ENCODE assay signal across 8 mouse cellular contexts in the genomic region with DNA sequence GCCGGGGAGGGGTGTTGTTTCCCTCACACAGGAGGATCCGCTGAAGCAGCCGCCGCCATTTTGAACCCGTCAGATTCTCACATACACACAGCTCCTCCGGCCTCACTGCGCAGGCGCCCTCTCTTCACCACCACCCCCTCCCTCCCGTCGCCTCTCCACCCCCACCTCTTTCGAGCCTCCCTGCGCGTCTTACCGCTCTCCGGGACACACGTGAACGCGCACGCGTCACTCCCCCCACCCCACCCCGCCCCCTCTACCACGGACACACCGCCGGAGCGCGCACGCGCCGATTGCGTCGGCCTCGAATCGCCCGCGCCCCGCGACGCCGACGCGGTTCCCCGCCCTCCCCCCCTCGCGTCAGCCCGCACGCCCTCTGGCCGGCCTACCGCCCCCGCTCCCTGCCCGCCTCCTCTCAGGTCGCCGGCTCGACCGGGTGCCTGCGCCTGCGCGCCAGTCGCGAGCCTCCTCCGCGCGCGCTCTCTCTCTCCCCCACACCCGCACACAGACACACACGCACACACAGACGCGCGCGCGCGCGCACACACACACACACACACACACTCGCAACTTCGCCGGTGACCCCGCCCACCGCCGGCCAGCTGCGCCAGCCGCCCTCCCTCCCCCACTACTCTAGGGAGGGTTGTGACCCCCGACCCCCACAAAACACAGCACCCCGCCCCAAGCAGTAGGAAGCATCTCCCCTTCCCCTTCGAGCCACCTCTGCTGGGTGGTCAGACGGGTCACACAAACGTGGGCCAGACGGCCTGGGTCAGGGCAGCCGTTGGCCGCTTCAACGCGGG. TPM values are rescaled to one million over a fixed set of nuclear protein-coding genes. Genes with fewer than 3 reads are reported as not detected.
DNase-seq lines count a peak whose midpoint lies in the region; ATAC-seq lines count a peak whose summit lies in the region.

No protein-coding gene starts in this region.

- H3K27ac ChIP-seq in brown adipose tissue, adult 24 weeks (replicated peaks; ENCODE audit: low read depth, low read length) = peak overlapping the region; percentile 77
- H3K27ac ChIP-seq in heart, embryonic 14.5 days (replicated peaks in 1 of 2; ENCODE audit: control insufficient read depth in 1 of 2, insufficient read depth in 1 of 2, low read depth in 2 of 2, low read length in 2 of 2) = peak overlapping the region; percentile 92 to 94
- H3K27ac ChIP-seq in liver, embryonic 13.5 days = peak overlapping the region; percentile 97
- H3K27ac ChIP-seq in stomach, embryonic 16.5 days (ENCODE audit: low read length) = peak overlapping the region; percentile 97

- H3K36me3 ChIP-seq in heart, embryonic 14.5 days (ENCODE audit: control insufficient read depth, insufficient read depth, low read length) = peaks cover 14% of the 10 kb centered on the region
- H3K36me3 ChIP-seq in liver, embryonic 13.5 days = peaks cover 12% of the 10 kb centered on the region
- no peaks in the 10 kb centered on the region for H3K36me3 ChIP-seq in stomach, embryonic 16.5 days (ENCODE audit: control insufficient read depth, insufficient read depth, low read length)

- peak overlapping the region; percentile 93 for H3K4me2 ChIP-seq in heart, embryonic 14.5 days (ENCODE audit: low read length)
- H3K4me2 ChIP-seq in liver, embryonic 13.5 days = peak overlapping the region; percentile 100
- peak overlapping the region; percentile 95 for H3K4me2 ChIP-seq in stomach, embryonic 16.5 days (ENCODE audit: low read depth, low read length)

- WGBS in heart, embryonic 14.5 days = under 1% methylated on average over 68 of the region's 90 CpGs
- WGBS in liver, embryonic 13.5 days (ENCODE audit: insufficient replicate concordance) = under 1% methylated on average over 36 of the region's 90 CpGs
- WGBS in stomach, embryonic 16.5 days = under 1% methylated on average over 88 of the region's 90 CpGs

- no peaks in the 10 kb centered on the region for H3K27me3 ChIP-seq in heart, embryonic 14.5 days (ENCODE audit: control insufficient read depth, insufficient read depth, low read length)
- peaks cover 10% of the 10 kb centered on the region for H3K27me3 ChIP-seq in liver, embryonic 13.5 days
- no peaks in the 10 kb centered on the region for H3K27me3 ChIP-seq in stomach, embryonic 16.5 days (ENCODE audit: control insufficient read depth, insufficient read depth, low read length)

- peak; percentile 100 for DNase-seq in CD4-positive, CD25-positive, alpha-beta regulatory T cell, adult 2 months (ENCODE audit: low read depth, low spot score)
- peak; percentile 52 for DNase-seq in fat pad, adult 2 months (ENCODE audit: extremely low read depth, low read depth, low spot score)
- peak; percentile 98 for DNase-seq in kidney, postnatal 14 days
- peak; percentile 93 for DNase-seq in liver, embryonic 13.5 days
- peak; percentile 99 for DNase-seq in neural tube, embryonic 10.5 days (ENCODE audit: extremely low spot score, low spot score)

- H3K9me3 ChIP-seq in heart, embryonic 14.5 days (ENCODE audit: control insufficient read depth, low read length) = no peaks in the 10 kb centered on the region
- no peaks in the 10 kb centered on the region for H3K9me3 ChIP-seq in liver, embryonic 13.5 days (replicated peaks)
- H3K9me3 ChIP-seq in stomach, embryonic 16.5 days (replicated peaks; ENCODE audit: control insufficient read depth, low read length) = no peaks in the 10 kb centered on the region

- H3K9ac ChIP-seq in heart, embryonic 14.5 days (ENCODE audit: low read length) = peak overlapping the region; percentile 99
- H3K9ac ChIP-seq in liver, embryonic 13.5 days = peak overlapping the region; percentile 100
- H3K9ac ChIP-seq in stomach, embryonic 16.5 days (ENCODE audit: low read length) = peak overlapping the region; percentile 99

- no peaks in the 10 kb centered on the region; the same call in 1 of the 2 replicates for H3K4me1 ChIP-seq in brown adipose tissue, adult 24 weeks (ENCODE audit: control insufficient read depth, insufficient read depth, insufficient read length, low read length)
- peaks cover 2 to 16% of the 10 kb centered on the region in 2 experiments for H3K4me1 ChIP-seq in heart, embryonic 14.5 days (ENCODE audit: control insufficient read depth in 2 of 2, insufficient read depth in 2 of 2, low read length in 2 of 2)
- H3K4me1 ChIP-seq in liver, embryonic 13.5 days (replicated peaks) = peaks cover 38% of the 10 kb centered on the region
- peaks cover 14% of the 10 kb centered on the region for H3K4me1 ChIP-seq in stomach, embryonic 16.5 days (ENCODE audit: control insufficient read depth, insufficient read depth, low read length)

- H3K4me3 ChIP-seq in brown adipose tissue, adult 24 weeks (ENCODE audit: insufficient read depth, low read depth, low read length) = peak overlapping the region; percentile 100
- H3K4me3 ChIP-seq in heart, embryonic 14.5 days (ENCODE audit: control insufficient read depth in 1 of 2, insufficient read depth in 1 of 2, low read depth in 1 of 2, low read length in 2 of 2) = peak overlapping the region; percentile 96 to 97
- peak overlapping the region; percentile 100 for H3K4me3 ChIP-seq in liver, embryonic 13.5 days (replicated peaks)
- H3K4me3 ChIP-seq in stomach, embryonic 16.5 days (replicated peaks; ENCODE audit: low read length) = peak overlapping the region; percentile 97

- ATAC-seq in heart, embryonic 14.5 days (ENCODE audit: insufficient number of reproducible peaks, insufficient read depth, low FRiP score, low read depth) = peak; percentile 93
- peak; percentile 91 for ATAC-seq in liver, embryonic 13.5 days (ENCODE audit: low read depth)
- ATAC-seq in stomach, embryonic 16.5 days (ENCODE audit: insufficient read depth, low FRiP score) = peak; percentile 96

RNA-seq across cellular contexts. Expression of gene Kdm2a, which starts 0.9 kb away (rescaled TPM):
- polyA plus RNA-seq in brown adipose tissue, adult 24 weeks (2012; ENCODE audit: insufficient read depth, insufficient read length, missing spikeins) = 18.9 and 20.6 TPM in 2 replicates
- 35.7 and 42.7 TPM in 2 replicates for polyA plus RNA-seq in heart, embryonic 14.5 days (2014; fragmentation: Nextera tagmentation; extraction: Ambion mirVana)
- 10.9 and 15.4 TPM in 2 replicates for polyA plus RNA-seq in liver, embryonic 13.5 days (2015; fragmentation: Nextera tagmentation; extraction: Ambion mirVana)
- polyA plus RNA-seq in stomach, embryonic 16.5 days (2015; fragmentation: Nextera tagmentation; extraction: Ambion mirVana) = 35.9 and 37.0 TPM in 2 replicates

RNA-seq across cellular contexts. Expression of gene Rhod, which starts 42.0 kb away (rescaled TPM):
- 4.3 and 4.5 TPM in 2 replicates for polyA plus RNA-seq in brown adipose tissue, adult 24 weeks (2012; ENCODE audit: insufficient read depth, insufficient read length, missing spikeins)
- 20.0 and 24.0 TPM in 2 replicates for polyA plus RNA-seq in heart, embryonic 14.5 days (2014; fragmentation: Nextera tagmentation; extraction: Ambion mirVana)
- polyA plus RNA-seq in liver, embryonic 13.5 days (2015; fragmentation: Nextera tagmentation; extraction: Ambion mirVana) = 6.5 and 6.7 TPM in 2 replicates
- polyA plus RNA-seq in stomach, embryonic 16.5 days (2015; fragmentation: Nextera tagmentation; extraction: Ambion mirVana) = 24.3 and 36.4 TPM in 2 replicates

Comparison
In these comparisons a context has a peak if more than half of its experiments do, and no peak if none do; other contexts are left out.
1. Peak in every context shown above with its lines: DNase-seq, ATAC-seq, H3K4me3 ChIP-seq and H3K27ac ChIP-seq.